Mouse (Mus musculus): Measurements from ENCODE around the gene Slc40a1.

The Slc40a1 gene

DNA sequence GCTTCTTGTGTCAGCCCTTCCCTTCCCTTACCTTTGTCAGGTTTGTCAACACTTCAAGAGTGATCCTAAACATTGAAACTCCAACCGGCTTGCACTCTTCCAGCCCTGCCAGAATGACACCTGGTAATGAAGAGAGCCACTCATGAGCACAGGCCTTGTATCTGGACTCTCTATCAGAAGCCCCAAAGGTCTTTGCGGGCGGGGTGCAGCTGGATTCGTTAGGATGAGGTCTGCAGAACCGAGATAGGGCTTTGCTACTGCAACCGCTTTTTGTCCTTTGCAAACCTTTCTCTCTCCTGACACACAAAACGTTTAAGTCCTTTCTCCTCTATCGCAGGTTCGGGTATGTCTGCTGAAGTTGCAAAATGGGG, at the start of gene Slc40a1:
TSS of gene Slc40a1 (minus strand) at position 131 of the 371 bp plus-strand sequence.
- no peak for DNase-seq (ENCODE audit: low read depth, low spot score)

DNA sequence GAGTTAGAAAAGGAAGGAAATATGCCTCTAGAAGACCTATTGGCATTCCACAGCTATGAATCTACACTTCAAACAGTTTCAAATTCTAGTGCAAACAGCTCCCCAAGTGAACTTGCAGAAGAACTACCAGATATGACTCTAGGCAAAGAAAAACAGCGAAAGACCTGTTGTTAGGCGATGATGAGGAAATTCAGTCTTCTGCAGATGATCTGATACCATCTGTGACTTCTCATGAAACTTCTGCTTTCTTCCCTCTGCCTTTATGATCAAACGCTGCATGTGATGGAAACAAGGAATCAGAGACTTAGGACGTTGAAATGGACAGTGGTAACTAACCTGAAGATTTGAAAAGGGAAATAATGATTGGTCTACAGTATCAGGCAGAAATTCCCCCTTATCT, 45.0 kb upstream of the Slc40a1 start:
- DNase-seq (ENCODE audit: low read depth, low spot score), result no peak

DNA sequence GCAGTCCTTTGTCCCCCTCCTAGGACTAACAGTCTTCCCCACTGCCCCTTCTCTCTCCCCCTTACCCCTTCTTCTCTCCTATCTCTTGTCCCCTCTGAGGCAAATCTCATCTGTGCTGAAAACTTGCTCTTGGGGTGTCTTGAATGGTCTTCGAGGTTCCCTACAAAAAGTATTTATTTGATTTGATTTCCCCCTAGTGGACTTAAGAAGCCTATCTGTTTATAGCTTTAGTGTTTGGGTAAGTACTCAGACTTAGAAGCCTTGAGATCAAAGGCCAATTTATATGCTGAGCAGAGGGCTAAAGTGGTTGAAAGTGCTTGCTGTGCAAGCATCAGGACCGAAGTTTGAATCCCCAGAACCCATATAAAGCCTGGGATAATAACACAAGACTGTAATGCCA, 22.7 kb upstream of the Slc40a1 start:
- DNase-seq (ENCODE audit: low read depth, low spot score), result no peak

DNA sequence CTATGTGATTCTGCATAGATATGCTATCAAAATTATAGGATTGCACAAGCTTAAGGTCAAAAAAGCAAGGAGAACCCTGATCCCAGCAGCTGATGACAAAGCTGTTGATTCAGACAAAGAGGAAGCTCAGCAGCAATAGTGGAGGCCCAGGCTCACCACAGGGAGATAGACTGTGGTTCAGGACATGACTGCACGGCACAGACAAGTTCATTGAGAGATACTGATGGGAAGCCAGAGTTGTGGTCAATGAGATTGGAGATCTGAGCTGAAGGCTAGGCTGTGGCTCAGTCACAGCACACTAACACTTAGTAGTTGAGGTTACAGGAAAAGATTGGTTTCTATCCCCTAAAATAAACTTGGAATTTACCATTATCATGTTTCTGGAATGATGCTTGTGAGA, 21.5 kb upstream of the Slc40a1 start:
- no peak for DNase-seq (ENCODE audit: low read depth, low spot score)

DNA sequence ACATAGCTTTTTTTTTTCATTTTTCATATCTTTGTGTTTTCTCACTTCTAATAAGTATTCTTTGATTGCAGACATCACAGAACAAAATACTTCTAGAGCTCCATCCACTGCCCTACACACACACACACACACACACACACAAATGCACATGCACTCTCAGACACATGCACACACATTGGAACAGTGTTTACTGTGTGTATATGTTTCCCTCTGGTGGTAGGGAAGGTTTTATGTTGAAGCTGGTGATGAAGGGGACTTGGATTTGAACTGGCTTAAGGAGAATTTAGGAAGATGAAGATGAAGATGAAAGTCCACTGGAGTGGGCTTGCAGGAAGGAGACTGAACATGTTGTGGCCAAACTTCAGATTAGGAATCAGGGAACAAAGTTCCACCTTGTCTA, 4.8 kb upstream of the Slc40a1 start:
- no peak for DNase-seq (ENCODE audit: low read depth, low spot score)

DNA sequence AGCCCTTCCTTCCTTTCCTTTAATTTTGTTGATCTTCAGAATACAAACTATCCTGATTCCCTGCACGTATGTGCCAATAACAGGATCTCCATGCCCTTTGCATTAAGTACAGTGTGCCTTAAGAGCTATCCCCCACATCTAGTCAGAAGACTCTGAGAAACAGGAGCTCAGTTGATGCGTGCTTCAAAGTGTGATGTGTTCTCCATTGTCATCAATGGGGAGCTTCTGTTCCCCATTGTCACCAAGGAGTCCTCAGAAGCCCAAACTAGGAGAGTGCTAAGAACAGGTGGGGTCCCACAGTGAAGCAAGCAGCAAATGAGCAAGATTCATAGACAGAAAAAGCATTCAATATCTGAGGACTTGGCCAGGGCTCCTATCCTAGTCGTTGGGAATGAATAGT, 588 bp upstream of the Slc40a1 start:
- DNase-seq (ENCODE audit: low read depth, low spot score), result no peak

DNA sequence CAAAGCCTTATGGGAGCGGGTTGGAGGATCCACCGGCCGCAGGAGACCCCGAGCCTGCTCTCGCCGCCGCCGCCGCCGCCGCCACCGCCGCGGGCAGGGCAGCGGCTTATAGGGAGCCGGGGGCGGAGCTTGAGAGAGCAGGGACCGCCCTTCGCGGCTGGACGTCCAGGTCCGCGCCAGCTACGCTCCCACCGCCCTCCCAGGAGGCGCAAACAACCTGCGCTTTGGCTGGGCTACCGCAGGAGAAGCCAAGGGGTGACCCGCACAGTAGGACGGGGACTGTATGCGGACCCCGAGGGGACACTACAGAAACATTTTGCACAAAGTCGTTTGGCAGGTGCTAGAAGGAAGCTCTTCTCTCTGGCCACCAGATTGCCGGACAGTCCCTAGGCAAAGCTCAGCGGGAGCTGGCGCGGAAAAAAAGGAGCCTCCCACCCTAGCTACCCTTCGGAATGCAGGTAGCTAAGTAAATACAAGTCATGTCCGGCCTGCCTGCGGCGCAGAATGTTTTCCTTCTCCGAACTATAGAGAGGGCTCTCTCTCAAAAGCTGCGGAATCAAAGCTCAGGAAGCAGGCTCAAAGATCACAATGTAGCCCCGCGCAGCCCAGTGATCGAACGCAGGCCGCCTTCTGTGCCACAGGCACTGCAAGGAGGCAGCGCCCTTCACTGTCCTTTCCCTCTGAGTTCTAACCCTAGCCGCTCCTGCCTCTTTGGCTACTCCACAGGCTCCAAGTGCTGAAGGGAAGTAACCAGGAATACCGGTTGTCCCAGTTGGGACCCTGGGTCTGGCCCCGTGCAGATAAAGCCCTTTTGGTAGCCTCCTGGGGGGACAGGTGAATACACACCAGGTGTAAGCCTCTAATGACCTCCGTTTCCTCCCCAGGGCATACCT, 577 bp downstream of the Slc40a1 start:
- DNase-seq (ENCODE audit: low read depth, low spot score), result peak; percentile 70

DNA sequence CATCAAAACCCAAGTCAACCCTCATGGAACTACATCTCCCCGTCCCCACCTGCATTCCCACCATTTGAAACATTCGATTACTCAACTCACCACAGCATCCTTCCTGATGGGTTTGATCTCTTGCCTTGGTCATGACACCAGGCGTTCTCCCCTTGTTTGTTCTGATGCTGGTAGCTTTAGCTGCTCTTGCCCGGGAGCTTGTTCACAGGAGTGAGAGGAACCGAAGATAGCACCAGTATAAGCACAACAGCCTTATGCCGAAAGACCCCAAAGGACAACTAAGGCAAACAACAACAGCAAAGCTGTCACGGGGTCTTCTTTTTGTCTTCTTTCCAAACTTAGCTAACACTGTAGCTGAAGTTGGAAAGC, 1.2 kb downstream of the Slc40a1 start:
- DNase-seq (ENCODE audit: low read depth, low spot score), result no peak

DNA sequence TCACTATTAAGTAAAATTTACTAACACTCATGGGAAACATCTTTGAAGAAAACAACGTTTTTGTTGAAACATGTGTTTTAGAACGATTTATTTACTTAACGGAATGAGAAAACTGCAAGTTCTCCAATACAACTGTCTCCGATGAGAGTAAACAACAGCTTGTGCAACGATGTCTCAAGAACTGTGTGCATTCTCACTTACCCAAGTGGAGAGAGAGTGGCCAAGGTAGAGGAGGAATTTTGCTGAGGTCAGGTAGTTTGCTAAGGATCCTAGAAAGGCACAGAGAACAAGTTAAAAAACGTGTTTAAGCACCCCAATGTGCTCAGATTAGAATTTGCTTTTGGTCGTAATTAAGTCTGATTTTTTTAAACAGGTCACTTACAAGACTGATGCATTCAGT, 1.8 kb downstream of the Slc40a1 start:
- DNase-seq (ENCODE audit: low read depth, low spot score), result no peak

DNA sequence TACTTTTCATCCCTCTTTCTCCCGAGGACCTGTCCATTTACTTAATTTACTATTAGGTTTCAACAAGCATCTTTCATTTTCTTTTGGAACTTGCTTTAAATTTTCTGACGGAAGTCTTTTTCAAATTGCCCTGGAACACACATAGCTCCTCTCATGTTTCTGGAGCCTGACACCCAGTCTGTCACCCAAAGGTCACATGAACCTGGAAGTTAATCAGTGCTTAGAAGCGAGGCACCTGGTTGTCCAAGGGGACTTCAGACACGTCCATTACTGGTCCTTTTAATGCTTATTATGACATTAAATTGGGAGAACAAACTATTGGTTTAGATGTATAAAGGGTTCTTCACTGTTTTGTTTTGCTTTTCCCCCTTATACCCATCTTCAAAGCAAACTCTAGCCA, 3.0 kb downstream of the Slc40a1 start:
- no peak for DNase-seq (ENCODE audit: low read depth, low spot score)

DNA sequence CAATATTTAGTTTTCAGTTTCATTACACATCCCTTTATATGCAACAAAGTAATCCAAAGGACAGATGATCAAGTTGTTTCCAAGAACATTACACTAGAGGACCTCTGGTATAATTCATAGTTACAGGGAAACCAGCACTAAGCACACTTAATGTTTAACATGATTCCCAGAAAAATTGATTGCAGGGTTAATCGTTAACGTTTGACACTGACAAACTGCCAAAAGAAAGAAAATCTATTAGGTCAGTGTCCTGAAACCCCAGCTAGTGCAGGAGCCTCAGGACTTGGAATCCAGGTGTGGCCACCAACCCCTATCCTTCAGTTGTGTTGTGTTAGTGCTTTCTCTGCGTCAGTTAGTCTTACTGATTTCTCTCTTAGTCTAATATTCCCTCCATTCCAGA, 5.6 kb downstream of the Slc40a1 start:
- DNase-seq (ENCODE audit: low read depth, low spot score), result no peak

DNA sequence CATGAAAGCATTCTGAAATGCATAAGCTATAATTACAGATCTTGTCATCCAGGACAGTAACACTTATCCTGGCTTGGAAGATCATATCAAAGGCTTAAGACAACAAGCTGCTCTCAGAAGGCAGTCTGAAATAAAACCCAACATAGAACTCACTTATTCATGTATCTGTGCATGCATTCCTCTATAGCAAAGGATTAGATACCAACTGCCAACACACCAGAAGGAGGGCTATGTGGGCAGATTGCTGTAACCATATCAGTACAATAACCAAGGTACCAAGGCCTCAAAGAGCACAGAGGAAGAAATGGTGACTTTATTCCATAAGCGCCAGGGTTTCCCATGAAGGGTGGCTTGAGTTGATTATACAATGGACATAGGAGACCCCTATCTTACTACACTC, 6.6 kb downstream of the Slc40a1 start:
- DNase-seq (ENCODE audit: low read depth, low spot score), result no peak

DNA sequence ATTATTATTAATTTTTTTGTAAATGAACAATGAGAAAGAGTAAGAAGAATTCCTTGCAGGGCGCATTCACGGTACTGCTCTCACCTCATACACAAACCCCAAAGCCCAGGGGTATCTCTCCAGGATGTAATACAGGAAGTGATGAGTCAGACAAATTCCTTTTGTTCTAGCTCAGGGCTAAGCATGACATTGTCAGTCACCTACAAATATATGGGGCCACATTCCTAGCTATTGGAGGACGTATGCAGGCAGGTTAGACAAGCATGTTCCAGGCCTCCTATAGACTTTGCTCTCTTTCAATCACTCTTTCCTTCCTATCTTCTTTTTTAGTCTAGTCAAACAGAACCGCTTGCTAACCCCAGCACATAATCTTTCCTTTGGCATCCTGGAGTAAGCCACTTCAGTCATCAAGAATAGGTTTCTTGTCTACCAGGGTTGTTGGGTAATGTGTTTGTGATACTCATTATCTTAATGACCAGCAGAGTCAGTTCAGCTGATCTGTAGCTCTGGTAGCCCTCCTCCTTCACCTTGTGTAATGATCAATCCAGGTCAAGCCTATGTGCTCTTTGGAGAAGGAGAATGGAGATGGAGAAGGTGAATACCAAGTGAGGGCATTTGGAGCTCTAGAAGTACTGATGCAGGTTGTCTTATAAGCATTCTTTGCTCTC, 9.1 kb downstream of the Slc40a1 start:
- DNase-seq (ENCODE audit: low read depth, low spot score), result no peak

DNA sequence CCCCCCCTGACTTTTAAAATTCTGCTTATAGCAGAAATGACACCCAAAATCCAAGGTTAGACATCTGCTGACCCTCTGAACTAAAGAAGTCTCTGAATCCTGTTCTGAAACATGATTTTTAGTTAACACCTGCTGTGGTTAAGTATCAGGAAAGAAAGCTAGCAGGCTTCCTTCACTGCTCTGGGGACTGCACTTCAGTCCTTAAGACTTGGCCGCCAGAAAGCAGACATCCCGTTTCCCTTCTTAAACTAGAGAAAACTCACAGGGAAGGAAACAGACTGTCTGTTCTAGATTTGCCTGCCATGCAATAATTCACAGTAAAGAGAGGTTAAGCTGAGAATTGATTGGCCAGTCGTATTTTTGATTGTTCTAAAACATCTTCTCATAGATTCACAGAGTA, 10.1 kb downstream of the Slc40a1 start:
- DNase-seq (ENCODE audit: low read depth, low spot score), result no peak

DNA sequence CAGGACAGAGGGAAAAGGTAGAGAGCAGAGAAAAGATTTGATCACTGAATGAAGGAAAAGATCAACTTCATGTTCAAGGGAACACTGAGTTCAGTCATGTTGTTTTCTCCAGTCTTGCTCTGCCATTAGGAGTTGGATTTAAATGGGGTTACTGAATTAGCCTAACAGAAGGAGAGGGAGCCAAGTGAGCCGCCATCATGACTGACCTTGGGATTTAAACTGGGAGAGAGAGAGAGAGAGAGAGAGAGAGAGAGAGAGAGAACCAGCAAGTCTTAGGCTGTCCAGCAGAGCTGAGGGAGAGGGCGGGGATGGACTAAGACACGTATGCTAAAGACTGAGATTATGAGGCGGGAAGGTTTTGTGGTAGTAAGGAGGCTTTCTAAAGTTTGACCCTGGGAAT, 12.1 kb downstream of the Slc40a1 start:
- peak; percentile 43 for DNase-seq (ENCODE audit: low read depth, low spot score)

DNA sequence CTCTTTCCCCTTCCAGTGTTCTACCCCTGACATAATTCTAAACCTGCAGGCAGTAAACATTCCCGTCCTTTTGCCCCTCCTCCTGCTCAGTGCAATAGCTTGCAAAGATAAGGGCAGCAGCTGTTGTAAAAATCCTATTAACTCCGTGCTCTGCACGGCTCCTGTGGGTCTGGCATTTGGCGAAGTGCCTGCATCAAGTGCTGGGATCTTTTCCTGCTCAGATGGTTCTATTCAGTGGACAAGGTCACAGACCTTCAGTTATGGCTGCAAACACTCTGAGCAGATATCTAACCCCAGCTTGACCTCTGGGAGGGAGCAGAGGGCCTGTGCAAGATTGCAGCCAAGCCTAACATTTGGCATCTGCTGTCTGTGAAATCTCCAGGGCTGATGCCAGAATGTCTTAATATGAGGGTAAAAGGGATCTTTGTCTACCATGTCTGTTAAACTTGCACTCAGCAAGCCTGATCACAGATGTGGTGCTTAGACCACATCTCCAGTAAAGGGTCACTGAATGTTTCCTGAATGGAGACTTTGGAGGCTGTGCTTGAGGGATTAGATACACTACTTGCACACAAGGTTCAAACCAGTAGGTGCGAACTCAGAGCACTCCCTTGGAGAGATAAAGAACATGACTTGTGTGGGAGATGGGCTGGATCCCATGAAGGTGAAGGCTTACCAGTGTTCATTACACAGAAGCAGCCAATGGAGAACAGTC, 21.1 kb downstream of the Slc40a1 start:
- no peak for DNase-seq (ENCODE audit: low read depth, low spot score)

DNA sequence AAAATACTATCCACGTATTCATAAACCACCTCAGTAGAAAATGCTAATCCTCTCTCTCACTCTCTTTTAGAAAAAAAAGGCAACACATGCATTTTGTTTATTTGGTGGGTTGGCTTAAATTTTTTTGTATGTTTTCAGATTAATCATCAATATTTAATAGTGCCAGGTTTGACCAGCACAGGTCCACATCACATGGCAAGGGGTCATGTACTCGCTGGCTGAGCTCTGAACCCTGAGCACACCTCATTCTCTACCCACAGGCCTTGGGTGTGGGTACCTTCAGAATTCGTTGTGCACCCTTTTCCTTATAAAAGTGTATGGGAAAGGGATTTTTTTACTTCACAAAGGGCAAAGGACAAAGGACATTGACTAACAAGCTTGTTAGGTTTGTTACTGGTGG, 22.2 kb downstream of the Slc40a1 start:
- DNase-seq (ENCODE audit: low read depth, low spot score), result no peak

DNA sequence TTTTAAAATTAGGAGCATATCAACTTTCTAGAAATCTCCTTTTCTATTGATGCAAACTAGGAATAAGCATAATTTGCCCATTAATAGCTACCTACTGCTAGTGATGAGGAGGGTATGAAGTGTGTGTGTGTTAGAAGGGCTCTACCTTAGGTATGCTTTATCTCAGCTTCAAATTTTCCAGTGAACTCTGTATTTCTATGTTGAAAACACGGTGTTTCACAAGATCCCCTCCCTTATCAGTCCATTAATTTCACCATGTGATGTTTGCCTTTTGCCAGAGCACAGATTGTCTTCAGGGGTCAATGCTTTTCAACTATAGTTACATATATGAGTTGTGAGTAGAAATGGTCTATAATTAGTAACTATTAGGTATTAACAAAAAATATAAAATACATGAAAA, 28.3 kb downstream of the Slc40a1 start:
- no peak for DNase-seq (ENCODE audit: low read depth, low spot score)

DNA sequence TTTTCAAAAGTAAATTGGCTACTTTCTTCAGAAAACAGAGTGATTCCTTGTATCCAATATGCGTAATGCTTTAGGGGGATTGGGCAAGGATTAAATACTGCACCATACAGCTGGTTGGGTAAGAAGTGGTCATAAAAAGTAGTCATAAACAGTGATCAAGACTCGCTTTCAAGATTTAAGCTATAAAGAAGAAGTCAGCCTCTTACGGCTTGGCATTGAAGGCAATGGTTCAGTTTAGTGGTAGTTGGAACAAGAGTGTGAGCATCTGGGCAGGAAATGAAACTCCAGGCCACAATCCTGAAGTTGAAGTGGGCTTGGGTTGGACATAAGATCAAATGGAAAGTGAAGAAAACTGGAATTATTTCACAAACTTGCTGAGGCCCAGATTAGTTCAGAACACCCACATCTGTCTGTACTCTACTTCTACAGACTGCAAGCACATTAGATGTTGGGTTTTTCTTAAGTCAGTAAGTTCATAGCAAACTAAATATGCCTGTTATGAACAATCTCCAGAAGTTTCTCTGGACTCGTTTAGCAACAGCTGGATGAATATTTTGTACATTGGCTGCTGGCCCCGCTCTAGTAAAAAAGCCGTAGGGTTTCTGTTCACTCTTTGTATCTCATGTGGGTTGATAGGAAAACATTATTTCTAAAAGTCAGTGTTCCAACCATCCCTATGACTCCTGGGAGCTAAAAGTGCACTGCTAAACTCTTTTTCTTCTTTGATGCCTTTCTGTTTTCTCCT, 32.0 kb downstream of the Slc40a1 start:
- no peak for DNase-seq (ENCODE audit: low read depth, low spot score)

DNA sequence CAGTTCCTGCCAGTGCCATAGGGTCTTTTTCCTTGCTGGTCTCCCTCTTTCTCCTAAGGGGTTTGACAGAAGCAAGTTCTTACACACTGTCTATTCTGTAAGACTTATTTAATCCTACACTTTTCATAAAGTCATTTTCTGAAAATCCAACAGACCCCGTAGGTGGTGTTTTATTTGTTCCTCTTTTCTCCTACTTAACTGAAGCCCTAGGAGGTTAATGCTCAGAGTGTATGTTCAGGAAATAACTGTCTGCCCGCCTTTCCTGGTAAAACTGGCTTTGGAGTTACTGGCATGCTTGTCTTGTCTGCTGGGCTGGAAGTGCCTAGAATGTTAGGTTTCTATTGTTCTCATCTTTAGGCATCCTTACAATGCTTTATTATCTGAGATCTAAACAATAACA, 34.3 kb downstream of the Slc40a1 start:
- no peak for DNase-seq (ENCODE audit: low read depth, low spot score)

DNA sequence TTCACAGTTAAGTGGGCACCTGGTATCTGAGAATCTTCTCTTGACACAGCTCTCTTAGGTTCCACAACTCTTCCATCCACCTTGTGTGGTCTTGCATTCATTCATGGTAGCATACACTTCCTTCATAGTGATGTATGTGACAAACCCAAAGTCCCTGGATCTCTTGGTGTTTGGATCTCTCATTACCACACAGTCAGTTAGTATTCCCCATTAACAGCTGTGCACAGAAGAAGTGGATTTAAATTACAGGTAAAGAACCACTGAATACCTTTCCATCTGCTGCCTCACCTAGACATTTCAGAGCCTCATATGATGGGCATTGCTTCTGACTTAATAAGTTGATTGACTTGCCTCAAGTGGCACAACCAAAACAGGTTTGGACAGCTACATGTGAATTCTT, 36.1 kb downstream of the Slc40a1 start, which contains the start of gene Gm5269:
TSS of gene Gm5269 (minus strand) at position 101 of the 400 bp plus-strand sequence.
- no peak for DNase-seq (ENCODE audit: low read depth, low spot score)

DNA sequence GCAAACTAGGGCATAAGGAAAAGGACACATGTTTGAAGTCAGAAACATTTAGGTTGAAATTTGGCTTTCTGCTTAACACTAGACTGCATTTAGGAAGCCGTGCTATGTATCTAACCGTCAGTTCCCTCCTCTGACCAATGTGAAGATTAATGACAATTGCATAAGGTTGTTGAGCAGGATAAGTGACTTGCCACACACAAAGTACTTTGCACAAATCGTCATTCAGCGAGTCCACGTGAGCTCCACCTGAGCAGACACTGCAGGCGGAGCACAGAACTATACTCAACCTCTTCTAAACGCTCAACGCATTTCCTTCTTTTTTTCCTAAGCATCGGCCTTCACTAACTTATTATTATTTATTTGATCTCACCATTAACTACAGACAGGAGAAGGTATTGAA, 39.5 kb downstream of the Slc40a1 start:
- no peak for DNase-seq (ENCODE audit: low read depth, low spot score)

Data from R1 (cell line).